Mouse (Mus musculus): ENCODE results near the gene Cd5. TPM values are rescaled to one million over a fixed set of nuclear protein-coding genes. Genes with fewer than 3 reads are reported as not detected.

Cd5 gene
- under 1 TPM in 1 of 2 experiments, not detected in 1; 0.38 TPM for total RNA-seq (2021)
- long read RNA-seq, experiment 1, partial matches to known transcripts = 0 of 1 reads
- long read RNA-seq, experiment 1, other reads (novel, unspliced or antisense) = 0 of 1 reads
- long read RNA-seq, experiment 2 = 0 reads

DNA sequence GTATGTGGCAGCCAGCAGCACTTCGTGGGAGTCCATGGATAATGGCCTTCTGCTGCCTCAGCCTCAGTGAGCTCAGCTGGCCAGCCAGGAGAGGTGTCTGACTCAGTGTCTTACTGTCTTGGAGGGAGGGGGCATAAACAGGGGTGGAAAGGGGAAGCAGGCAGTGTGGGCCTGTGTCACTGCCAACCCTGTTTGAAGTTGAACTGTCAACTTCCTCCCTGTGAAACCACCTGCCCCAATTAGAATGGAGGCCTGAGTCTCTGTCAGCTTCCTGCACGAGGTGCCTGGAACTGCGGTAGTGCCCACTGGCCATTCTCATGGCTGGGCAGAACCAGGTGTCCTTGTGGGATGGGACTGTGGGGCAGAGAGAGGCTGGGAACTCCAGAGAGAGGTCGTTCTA, at the start of gene Cd5:
Cd5 (minus strand) TSS at position 192 of the 400 bp plus-strand sequence.
- no peak for DNase-seq (ENCODE audit: low spot score in 2 of 2)

DNA sequence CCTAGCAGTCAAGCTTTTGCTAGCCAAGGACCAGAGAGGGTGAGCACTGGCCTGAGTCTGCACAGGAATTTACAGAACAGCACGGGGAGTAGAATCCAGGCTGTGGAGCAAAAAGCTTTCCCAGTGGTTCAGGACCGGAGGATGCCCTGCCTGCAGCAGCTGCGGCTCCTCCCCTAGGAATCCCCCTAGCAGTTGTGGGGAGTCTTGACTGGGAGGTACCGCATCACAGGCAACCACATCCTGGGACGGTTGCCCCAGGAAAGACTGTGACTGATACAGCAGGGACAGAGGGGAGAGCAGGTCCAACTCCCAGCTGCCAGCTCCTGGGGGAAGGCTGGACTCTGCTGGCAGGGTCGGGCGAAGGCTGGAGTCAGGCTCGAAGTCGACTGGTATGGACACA, 49.4 kb upstream of the Cd5 start:
- DNase-seq (ENCODE audit: low spot score in 2 of 2) = no peak

DNA sequence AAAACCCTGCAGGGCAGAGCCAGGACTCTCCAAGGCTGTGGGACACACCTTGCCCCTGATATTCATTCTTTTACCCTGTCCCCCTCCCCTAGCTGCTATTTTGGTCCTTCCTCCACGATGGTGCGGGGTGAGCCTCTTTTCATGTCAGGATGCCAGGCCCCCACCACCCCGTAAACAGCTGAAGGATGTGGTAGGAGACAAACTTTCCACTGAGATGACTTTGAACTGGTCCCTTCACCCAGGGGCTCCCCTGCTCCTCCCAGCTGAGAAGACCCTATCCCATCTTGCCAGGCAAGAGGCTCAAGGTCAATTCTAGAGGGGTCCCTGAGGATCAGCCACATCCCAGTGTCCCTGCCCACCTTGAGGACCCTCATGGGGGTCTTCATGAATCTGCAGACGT, 48.6 kb upstream of the Cd5 start:
- no peak for DNase-seq (ENCODE audit: low spot score in 2 of 2)

DNA sequence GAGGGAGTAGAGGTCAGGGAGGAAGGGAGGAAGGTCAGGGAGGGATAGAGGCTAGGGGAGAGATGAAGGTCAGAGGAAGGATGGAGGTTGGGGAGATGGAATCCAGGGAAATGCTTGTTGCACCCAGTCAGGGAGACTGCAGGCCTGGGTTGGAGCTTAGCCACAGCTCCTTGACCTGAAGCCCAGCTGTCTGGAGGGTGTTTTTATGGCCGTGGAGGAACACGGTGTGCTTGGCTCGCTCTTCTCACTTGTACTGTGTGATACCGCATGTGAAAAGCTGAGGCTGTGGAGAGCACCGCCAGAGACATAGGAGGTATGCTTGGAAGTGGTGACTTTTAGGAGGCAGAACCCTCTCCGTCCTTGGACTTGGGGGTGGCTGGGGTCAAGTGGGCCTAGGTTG, 48.0 kb upstream of the Cd5 start:
- no peak for DNase-seq (ENCODE audit: low spot score in 2 of 2)

DNA sequence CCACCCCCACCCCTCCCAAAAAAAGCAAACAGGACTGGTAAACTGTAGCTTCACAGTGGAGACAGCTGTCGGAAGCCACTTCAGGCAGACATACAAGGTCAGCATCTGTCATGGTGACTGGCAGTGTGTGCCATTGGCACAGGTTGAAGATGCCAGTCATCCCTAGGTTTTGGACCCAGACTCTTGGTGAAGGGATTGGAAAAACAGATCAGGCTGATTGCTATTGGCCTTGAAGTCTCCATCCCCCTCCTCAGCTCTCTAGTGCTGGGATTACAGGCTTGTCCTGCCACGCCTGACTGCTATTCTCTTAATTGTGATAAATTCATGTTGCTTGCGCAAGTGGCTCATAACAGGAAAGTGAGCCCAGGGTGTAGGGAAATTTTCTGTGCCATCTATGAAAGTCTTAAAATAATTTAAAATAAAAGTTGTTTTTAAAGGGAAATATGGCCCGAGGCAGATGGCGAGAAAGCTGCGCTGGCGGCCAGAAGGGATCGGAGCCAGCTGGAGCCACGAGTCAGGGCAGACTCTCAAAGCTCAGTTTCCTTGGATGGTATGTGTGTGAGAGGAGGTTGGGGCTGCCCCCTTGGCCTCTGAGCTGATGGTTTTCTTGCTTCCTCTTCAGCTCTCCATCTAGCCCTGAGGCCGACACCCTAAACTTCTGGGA, 46.1 kb upstream of the Cd5 start:
- DNase-seq (ENCODE audit: low spot score in 2 of 2) = no peak

- DNase-seq (ENCODE audit: low spot score in 2 of 2) = no peak
These were observed 45.3 kb upstream of the Cd5 start for GRCm38 (mm10) chr19:10784061-10784460.

GRCm38 (mm10) chr19:10783168-10783567, 44.4 kb upstream of the Cd5 start:
- DNase-seq (ENCODE audit: low spot score in 2 of 2) = no peak

GRCm38 (mm10) chr19:10781641-10782040, 42.8 kb upstream of the Cd5 start:
- DNase-seq (ENCODE audit: low spot score in 2 of 2) = no peak

- DNase-seq (ENCODE audit: low spot score in 2 of 2) = no peak
These were observed 38.1 kb upstream of the Cd5 start for GRCm38 (mm10) chr19:10776906-10777305.

GRCm38 (mm10) chr19:10774141-10774540, 35.3 kb upstream of the Cd5 start:
- no peak for DNase-seq (ENCODE audit: low spot score in 2 of 2)

DNA sequence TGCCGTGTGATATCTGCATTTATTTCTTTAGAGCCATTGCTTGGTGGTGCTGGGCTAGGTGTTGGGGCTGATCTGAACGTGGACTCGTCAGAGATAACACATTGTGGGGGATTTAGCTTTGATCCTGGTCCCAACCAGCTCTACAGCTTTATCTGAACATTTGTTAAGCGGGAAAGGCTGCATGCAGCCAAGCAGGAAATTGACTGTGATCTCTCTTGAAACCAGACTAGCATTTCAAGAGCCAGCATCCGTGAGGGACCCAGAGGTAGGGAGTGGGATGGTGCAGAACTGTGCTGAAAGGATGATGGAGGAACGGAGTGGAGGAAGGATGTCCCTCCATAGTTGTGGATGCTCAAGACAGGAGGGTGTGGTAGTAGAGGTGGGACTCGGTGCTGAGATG, 34.6 kb upstream of the Cd5 start:
- no peak for DNase-seq (ENCODE audit: low spot score in 2 of 2)

DNA sequence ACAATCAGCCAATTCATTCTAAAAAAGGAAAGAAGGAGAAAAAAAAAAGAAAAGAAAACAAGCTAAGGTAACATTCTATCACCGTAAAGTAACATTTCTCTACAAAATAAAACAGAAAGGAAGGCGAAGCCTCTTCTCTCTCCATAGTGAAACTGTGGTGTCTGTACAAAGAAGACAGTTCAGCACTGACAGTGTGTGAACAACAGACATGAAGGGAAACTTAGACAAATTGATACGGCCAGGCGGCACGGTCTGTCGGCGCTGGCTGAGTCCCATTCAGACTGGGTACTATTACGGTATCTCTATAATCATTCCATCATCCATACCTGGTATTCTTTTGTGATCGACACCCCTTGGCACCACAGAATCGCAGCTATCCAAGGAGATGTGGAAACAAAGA, 34.1 kb upstream of the Cd5 start:
- DNase-seq (ENCODE audit: low spot score in 2 of 2) = no peak

GRCm38 (mm10) chr19:10771995-10772394, 33.2 kb upstream of the Cd5 start:
- no peak for DNase-seq (ENCODE audit: low spot score in 2 of 2)

DNA sequence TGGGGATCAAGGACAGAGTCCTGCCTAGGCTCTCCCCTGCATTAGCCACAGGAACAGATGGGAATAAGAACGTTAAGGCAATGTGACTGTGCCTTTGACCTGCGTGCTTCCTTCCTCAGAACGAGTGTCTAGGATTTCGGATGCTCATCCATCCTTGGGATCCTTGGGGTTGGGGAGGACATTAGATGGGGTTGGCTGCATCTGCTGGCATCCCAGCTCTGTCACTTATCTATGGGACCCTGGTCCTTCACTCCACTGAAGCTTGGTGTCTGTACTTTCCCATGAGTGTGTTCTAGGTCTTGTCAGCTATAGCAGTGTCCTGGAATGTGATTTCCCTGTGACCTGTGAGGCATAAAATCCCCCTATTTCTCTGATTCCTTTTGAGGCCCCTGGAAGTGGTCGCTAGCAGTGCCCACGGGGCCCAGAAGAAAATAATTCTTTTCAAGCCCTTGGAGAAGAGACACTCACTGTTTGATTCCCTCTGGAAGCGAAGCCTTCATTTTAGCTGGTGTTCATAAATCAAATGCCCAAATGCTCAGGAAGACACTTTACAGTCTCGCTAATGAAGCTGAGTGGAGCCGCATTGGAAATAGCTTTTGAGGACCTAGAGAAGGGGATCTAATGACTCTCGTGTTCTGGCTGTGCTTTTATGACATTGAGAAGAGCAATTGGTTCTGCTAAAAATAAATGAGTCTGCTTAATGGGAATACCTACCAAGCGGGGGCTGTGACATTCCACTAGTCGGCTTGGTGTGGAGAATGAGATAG, 30.8 kb upstream of the Cd5 start:
- DNase-seq (ENCODE audit: low spot score in 2 of 2) = no peak

DNA sequence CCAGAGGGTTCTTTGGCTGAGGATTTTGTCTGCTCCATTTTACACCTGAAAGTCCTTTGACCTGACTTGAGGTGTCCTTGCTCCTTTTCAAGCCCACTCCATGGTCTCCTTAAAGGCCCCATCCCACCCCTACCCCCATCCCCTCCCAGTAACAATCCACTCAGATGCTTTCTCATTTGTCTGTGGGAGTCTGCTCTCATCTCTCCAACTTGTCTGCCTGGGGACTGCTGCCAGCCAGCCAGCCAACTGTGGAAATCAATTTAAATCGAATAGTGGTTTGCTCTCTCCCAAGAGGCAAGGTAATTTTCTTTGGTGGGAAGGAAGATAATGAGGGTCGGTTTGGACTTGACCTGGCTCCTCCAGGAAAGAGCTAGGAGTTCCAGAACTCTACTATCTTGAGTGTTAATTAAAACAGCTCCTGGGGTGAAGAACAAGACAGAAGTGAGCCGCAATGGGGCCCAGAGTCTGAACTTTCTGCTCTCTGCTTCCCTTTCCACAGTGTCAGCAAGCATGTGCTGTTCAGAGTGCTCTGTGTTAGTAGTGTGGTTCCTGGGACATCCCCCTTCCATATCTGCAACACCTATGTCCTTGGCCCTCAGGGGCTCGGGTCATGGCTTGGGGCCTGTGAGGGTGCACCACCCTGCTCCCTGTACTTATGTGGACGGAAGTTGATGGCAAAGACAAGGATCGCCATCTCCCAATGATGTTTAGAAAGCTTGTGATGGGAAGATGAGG, 30.1 kb upstream of the Cd5 start:
- no peak for DNase-seq (ENCODE audit: low spot score in 2 of 2)

- no peak for DNase-seq (ENCODE audit: low spot score in 2 of 2)
These were observed 28.8 kb upstream of the Cd5 start for GRCm38 (mm10) chr19:10767631-10768030.

GRCm38 (mm10) chr19:10763381-10764031, 24.7 kb upstream of the Cd5 start:
- no peak for DNase-seq (ENCODE audit: low spot score in 2 of 2)

DNA sequence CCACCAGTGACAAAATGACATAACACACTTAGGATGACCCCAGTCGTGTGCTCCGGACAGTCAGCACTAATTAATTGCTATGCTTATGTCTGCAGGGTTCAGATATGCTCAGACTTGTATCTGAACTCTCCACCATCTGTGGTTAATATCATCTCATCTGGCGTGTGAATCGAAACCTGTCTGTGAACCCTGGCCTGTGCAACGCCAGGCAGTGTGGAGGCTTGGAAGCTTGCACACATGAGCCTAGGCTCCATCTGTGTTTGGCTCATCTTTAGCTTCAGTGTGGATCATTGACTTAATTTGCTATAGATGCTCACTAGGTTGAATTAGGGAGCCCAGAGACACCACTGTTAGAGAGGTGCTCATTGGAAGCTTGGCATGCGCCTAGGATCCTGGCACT, 23.7 kb upstream of the Cd5 start:
- no peak for DNase-seq (ENCODE audit: low spot score in 2 of 2)

DNA sequence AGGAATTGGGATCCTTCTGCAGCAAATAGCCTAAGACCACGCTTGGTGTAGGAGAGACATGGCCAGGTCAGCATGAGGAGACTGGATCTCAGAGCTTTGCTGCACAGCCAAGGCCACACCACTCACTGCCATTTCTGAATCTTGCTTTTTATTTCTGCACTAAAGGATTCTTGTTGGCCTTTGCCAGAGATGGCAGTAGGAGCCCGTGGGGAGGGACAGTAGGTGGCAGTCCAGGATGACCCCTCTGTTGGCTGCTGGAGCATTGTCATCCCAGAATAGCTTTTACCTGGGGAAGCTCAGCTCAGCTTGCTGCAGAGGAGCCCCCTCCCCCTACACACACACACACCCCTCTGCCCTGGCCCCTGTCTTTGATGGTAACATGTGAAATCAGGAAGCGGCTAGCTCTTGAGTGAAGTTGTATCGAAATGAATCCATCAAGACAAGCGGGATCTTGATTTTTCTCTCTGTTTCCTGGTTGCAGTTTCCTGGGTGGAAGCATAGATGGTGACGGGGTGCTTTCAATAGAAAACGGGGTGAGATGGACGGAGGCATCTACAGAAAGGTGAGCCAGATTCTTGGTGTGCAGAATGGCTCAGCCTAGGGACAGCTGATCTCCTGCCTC, 23.1 kb upstream of the Cd5 start:
- no peak for DNase-seq (ENCODE audit: low spot score in 2 of 2)

DNA sequence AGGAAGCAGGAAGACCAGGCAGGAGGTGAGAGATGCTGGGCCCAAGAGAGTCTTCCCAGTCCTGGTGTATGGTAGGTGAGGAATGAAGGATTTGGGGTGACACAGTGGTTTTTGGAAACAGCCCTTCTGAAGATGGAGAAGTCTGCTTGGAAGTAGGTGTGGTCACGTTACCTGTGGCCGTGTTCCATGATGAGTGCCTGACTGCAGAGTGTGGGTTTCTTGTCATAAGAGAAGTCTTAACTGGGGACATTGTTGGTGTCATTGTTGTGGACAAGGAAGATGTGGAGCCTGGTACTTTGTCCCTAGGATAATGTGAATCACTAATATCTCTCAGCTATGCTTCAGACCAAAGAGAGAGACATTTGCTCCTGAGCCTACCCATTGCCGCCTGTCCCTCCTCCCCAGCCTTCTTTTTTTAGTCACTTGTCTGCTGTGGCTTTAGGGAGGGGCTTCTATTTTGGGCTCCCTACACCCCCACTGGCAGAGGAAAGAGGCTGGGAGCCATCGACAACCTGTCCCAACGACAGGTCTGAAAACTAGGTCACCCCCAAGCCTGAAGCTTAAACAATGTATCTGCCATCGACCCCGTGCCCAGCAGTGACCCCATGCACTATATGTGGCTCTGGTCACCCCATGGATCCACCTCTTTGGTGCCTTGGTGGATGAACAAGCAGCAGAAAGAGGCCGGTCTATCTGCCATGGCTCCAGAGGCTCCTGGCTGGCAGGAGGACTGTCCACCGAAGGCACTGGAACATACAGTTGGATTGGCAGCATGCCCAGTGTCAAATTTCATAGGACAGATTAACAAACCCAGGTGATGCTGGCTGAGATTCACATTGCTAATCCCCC, 21.4 kb upstream of the Cd5 start:
- no peak for DNase-seq (ENCODE audit: low spot score in 2 of 2)
